Mouse (Mus musculus) lung, adult 18-20 months (tissue): Measurements from ENCODE around the gene Gm6356.
"Not testable (repeated sequence)": the region's sequence is repeated elsewhere in the genome, so short reads cannot be mapped to it uniquely, and the experiment has no call there.

Experiments
- DNase-seq, 2 experiments: peaks; one replicate each; pipeline ENCODE4 v3.0.0; 2022; ENCODE audit warnings: mixed read lengths in 2 of 2

Gene Gm6356

GRCm38 (mm10) chr14:6973718-6974117 lies at the start of gene Gm6356:
Gm6356 (minus strand) TSS chr14:6973818.
- not testable (repeated sequence) for DNase-seq
